Mouse (Mus musculus) Muller cell, postnatal 12 days (primary cell): ENCODE results near the gene Prl2b1.

Experiments
- DNase-seq: peaks from one replicate; pipeline ENCODE4 v3.0.0-alpha.2; 2015; ENCODE audit errors: inconsistent ontology term

Prl2b1 gene

DNA sequence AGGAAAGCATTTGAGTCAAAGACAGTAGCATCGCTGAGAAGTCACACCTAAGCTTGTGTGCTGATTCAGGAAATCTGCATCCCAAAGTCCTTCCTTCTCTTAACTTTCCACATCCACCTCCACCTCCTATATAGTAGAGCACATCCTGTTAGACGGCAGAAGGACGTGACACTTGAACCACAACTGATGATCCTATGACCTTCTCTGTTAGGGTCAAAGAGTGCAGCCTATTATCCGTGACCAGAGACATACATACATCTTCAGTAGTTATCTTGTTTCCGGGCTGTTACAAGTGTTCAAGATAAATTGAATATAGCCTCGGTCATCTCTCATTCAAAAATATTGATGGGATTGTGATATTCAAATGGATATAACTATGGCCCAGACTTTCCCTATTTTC lies at the start of gene Prl2b1:
Prl2b1 (minus strand) TSS at position 101 of the 400 bp plus-strand sequence.
- no peak for DNase-seq

DNA sequence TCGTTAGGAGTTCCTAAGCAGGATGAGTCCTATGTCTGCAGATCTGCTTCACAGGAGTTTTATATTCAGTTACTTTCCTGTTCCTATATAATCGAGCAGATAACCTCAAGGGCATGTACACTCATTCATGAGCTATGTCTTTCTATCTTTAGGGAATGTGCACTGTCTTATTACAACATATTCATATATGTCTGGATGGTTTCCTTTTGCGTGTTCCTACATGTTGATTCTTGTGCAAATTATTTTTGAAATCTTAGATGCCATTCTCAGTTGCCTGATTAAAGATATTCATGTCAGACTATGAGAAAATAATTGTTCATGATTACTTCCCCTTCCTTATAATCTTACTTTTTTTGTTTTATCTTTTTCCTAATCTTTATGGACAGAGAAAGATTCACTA lies 47.9 kb upstream of the Prl2b1 start, which contains the start of gene Prl8a6:
Prl8a6 (minus strand) TSS at position 101 of the 400 bp plus-strand sequence.
- DNase-seq = no peak

DNA sequence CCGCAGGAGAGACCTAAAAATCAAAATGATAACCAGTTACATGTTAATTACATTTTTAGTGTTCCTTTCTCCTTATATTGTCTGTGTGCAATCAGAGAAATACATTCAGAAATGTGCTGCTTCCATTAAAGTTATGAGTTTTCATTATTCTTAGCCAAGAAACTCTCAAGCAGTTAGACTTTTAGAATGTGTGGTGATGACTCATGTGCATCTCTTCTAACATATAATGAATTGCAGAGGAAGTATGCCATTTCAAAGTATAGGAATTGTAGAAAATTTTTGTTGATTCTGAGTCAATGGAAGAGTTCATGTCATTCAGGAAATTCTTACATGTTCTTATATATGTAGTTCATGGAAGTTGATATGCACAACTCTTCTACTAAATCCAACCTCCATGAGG lies 42.5 kb upstream of the Prl2b1 start:
- no peak for DNase-seq

DNA sequence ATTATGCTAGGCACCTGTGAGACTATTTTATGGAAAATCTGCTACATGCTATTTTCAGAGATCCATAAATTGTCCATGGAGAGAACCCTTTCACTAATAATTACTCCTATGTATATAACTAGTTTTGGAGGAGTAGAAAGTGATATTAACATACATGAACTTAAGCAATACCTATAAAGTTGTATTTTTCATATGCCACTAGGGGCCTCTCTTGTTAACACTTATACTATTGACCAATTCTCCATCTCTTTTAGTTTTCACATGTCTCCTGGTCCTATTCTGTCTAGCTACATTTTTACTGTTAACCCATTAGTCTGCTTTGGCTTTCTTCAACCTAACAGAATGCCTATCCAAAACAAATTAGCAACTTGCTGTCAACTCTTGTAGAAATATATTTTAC lies 23.0 kb upstream of the Prl2b1 start:
- DNase-seq = no peak

DNA sequence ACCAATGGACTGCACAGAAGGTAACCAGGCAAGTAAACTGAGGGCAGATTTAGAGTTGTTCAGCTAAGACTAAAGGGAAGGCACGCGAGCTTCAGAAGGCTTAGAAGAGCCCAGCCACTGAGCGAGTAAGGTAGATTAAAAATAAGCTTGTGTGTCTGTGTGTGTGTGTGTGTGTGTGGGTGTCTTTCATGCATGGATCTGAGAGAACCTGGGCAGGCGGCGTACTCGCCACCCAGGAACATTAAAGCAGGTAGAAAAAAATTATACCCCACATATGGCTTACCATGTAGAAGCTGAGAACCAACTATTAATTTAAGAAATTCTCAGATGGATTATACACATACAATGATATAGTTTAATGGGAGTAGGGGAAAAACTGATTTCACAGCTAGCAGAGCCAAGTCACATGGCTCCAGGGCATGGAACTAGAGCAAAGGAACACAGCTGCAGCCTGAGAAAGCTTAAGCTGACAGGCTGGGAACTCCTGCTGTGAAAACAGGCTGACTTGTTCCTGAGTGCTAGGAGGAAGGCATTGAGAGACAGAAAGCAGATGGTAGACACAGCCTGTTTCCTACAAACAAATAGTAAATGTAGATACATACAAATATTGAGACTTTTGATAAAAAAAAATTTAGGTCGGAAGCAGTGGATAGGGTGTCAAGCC lies 8.5 kb upstream of the Prl2b1 start:
- DNase-seq = peak; percentile 2

DNA sequence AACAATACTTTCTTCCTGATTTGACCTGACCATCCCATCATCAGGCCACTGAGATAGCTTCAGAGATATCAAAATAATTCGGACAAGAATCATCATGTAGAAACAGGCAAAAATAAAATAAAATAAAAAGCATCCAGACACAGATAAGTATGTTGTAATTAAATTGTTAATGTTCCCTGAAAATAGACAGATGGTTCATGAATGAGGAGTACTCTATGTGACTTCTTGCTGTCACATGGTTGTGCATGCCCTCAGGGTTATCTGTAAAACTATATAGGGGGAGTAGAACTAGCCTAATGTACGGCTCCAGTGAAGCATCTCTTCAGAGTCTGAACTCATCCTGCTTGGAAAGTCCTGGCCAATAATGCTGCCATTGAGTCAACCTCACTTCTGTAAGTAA lies 45.3 kb downstream of the Prl2b1 start, which contains the start of gene Prl8a2:
Prl8a2 (plus strand) TSS at position 301 of the 400 bp plus-strand sequence.
- no peak for DNase-seq

DNA sequence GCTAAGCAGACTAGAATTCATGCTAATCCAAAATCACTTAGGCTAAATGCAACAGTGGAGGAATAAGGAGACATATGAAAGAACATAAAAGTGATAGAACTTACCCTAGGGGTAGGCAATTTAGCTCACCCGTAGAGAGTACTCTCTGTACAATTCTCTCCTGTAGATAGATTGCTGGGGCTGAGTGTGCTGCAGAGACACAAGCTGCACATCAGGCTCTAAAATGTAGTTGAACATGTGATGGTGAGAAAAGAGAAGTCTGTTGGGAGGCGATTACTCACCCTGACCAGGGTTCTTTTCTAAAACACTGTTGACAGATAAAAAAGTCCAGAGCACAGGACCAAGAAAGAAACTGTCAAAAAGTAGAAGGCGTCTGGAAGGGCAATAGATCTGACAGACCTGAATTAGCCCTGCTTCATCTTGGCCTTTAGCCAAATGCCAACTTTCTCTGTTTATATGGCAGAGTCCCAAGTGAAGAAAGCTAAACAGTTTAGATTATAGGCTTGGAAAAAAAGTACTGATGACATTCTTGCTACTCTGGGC lies 47.8 kb downstream of the Prl2b1 start:
- no peak for DNase-seq

DNA sequence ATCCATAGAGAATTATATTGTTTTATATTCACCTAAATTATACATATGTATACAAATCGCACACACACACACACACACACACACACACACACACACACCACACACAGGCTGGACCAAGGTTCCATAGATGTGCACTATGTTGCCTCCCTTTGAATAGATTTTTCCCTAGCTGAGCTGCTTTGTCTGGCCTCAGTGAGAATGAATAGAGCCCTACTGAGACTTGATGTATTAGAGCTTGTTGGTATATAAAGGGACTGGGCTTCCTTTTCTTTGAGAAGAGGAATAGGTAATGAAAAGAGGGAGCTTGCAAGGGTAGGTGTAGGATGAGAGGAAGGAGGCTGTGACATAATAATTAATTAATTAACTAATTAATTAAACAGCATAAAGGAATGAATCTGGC lies 55.7 kb downstream of the Prl2b1 start:
- DNase-seq = no peak
